Mouse (Mus musculus) liver, adult 2 months (tissue): ENCODE data around the gene Kif1c.

Experiments used
- CTCF ChIP-seq: fragments of 200-500 bp; IDR thresholded peaks from 2 replicates; pipeline ENCODE4 v1.5.1; 2011; ENCODE audit warnings: low read depth, low read length, control low read depth
- POLR2A ChIP-seq: fragments of 200-500 bp; IDR thresholded peaks from 2 replicates; pipeline ENCODE4 v1.6.1; 2011; ENCODE audit warnings: low read length, control low read depth; ENCODE audit not compliant: insufficient read depth; ENCODE audit errors: extremely low read depth

DNA sequence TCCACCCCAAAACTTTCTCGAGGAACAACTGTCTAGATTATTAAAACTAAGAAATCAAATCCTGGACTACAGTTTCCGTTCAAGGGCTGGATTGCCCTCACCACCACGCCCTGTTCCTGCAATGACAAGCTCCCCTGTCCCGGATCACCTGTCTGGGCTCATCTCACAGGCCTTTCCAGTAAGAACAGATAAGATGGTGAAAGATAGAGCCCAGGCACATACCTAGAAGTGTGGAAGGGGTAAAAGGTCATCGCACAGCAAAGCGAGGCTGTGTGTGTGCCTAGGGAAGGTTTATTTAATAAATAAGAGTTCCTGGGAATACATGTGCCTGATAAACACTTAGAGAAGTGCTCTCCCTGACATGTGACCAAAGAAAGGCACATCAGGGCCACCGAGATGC lies 45.3 kb downstream of the Kif1c start:
- TF ChIP-seq POLR2A (no peak), CTCF (no peak)
